Mouse (Mus musculus) neural tube, embryonic 14.5 days (tissue): Measurements from ENCODE around the gene Krt35. TPM values are rescaled to one million over a fixed set of nuclear protein-coding genes. Genes with fewer than 3 reads are reported as not detected.

Source experiments
- ATAC-seq: fragments of 200-750 bp; cut with Nextera tagmentation; 2 replicates; pipeline ENCODE4 v1.8.0; 2017; ENCODE audit warnings: low read depth, mild to moderate bottlenecking, moderate TSS enrichment, moderate library complexity
- H3K27ac ChIP-seq: fragments of 300-500 bp; sonication (generic); 2 replicates; pipeline ENCODE4 v1.5.1; 2014; ENCODE audit warnings: low read depth, mild to moderate bottlenecking, control low read depth, low read length, moderate library complexity, mixed read lengths
- H3K27me3 ChIP-seq: fragments of 300-500 bp; sonication (generic); 2 replicates; pipeline ENCODE4 v1.6.1; 2014; ENCODE audit warnings: low read length; ENCODE audit not compliant: control insufficient read depth, insufficient read depth
- H3K36me3 ChIP-seq: fragments of 300-500 bp; sonication (generic); 2 replicates; pipeline ENCODE4 v1.6.1; 2014; ENCODE audit warnings: low read length, mixed read lengths; ENCODE audit not compliant: control insufficient read depth, insufficient read depth
- H3K4me1 ChIP-seq: fragments of 300-500 bp; sonication (generic); 2 replicates; pipeline ENCODE4 v1.6.1; 2014; ENCODE audit warnings: low read length; ENCODE audit not compliant: control insufficient read depth, insufficient read depth
- H3K4me2 ChIP-seq: fragments of 300-500 bp; sonication (generic); 2 replicates; pipeline ENCODE4 v1.6.1; 2014; ENCODE audit warnings: mild to moderate bottlenecking, low read depth, low read length, control low read depth
- H3K4me3 ChIP-seq: fragments of 300-500 bp; sonication (generic); 2 replicates; pipeline ENCODE4 v1.5.1; 2014; ENCODE audit warnings: low read depth, low read length, control low read depth, mixed read lengths
- H3K9ac ChIP-seq: fragments of 300-500 bp; sonication (generic); replicated peaks from 2 replicates; pipeline ENCODE4 v1.6.1; 2014; ENCODE audit warnings: low read depth, mild to moderate bottlenecking, control low read depth, low read length, mixed read lengths
- H3K9me3 ChIP-seq: fragments of 300-500 bp; sonication (generic); 2 replicates; pipeline ENCODE4 v1.6.1; 2016; ENCODE audit warnings: low read length; ENCODE audit not compliant: control insufficient read depth
- WGBS: fragments of 180-500 bp; shearing (Covaris S2); extraction: QIAGEN DNeasy Blood & Tissue Kit; methylation state at CpG from one replicate; pipeline ENCODE4 v1.1.7; 2014; 5-methylcytosine and 5-hydroxymethylcytosine counted together
- polyA plus RNA-seq: library from polyadenylated mRNA; unstranded; fragments of >200 nt; fragmentation: Nextera tagmentation; extraction: Ambion mirVana; gene quantifications from 2 replicates; pipeline ENCODE4 v1.2.1, GENCODE M21; 2014

Gene Krt35
- polyA plus RNA-seq, 1 experiment from 2014 or later: not detected

DNA sequence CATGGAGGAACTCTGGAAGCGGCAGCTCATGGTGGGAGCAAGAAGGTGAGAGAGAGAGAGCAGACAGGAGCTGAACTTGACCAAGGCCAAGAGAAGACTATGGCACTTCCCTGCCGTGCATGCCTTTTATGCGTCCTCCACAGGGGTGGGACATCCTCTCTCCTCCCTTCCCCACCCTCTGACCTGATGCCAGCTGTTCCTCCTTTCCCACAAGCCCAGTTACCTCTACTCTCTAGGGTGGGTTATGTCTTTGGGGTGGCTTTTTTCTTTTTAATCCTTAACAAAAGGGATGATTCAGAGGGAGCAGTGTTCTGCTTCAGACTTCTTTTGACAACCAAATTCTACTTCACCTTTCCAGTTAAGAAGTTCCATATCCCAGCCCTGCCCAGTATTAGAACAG is 25.4 kb upstream of the Krt35 start, which contains the start of gene Krt13:
Gene Krt13, minus strand, starts transcription at position 101 of the 400 bp plus-strand sequence.
- ATAC-seq: no peak
- WGBS: 81% methylated on average over 3 of the region's 3 CpGs
- Histone ChIP-seq H3K9me3 (no peaks in the 10 kb centered on the region), H3K4me3 (no peak within 1 kb of the TSS), H3K4me1 (no peaks in the 10 kb centered on the region), H3K36me3 (no peaks in the 10 kb centered on the region), H3K27ac (no peak within 1 kb of the TSS), H3K9ac (no peak within 1 kb of the TSS), H3K27me3 (no peaks in the 10 kb centered on the region), H3K4me2 (no peak within 1 kb of the TSS)

GRCm38 (mm10) chr11:100120331-100120730 is 24.3 kb upstream of the Krt35 start:
- Histone ChIP-seq H3K9me3 (no peaks in the 10 kb centered on the region), H3K9ac (no peak overlapping the region), H3K4me2 (no peak overlapping the region), H3K4me1 (no peaks in the 10 kb centered on the region), H3K27me3 (no peaks in the 10 kb centered on the region), H3K27ac (no peak overlapping the region), H3K36me3 (no peaks in the 10 kb centered on the region), H3K4me3 (no peak overlapping the region)
- ATAC-seq: no peak
- WGBS: 88% methylated on average over 5 of the region's 5 CpGs

DNA sequence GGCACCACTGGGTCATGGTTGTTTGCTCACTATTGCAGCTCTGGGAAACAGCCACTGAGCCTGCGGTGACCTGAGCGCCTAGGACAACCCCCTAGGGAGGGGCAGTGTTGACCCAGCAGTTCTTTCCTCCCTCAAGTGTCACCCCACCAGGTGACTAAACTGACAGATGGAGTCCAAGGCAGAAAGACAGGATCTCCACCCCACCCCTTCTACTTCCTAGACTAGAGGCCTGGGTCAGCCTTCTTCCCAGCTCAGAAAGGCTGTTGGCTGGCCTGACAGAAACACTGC is 17.6 kb upstream of the Krt35 start:
- Histone ChIP-seq H3K9ac (no peak overlapping the region), H3K4me2 (no peak overlapping the region), H3K27ac (no peak overlapping the region), H3K4me3 (no peak overlapping the region), H3K36me3 (no peaks in the 10 kb centered on the region), H3K4me1 (no peaks in the 10 kb centered on the region), H3K27me3 (no peaks in the 10 kb centered on the region), H3K9me3 (no peaks in the 10 kb centered on the region)
- WGBS: 74% methylated on average over 2 of the region's 2 CpGs
- ATAC-seq: no peak

- ATAC-seq: no peak
- H3K4me2 ChIP-seq: no peak overlapping the region
- no peaks in the 10 kb centered on the region for H3K27me3 ChIP-seq
- no peak overlapping the region for H3K27ac ChIP-seq
- no peaks in the 10 kb centered on the region for H3K4me1 ChIP-seq
- H3K9me3 ChIP-seq: no peaks in the 10 kb centered on the region
- 80% methylated on average over 11 of the region's 11 CpGs for WGBS
- H3K9ac ChIP-seq: no peak overlapping the region
- H3K4me3 ChIP-seq: no peak overlapping the region
- no peaks in the 10 kb centered on the region for H3K36me3 ChIP-seq
Measured at GRCm38 (mm10) chr11:100112935-100113741, 17.1 kb upstream of the Krt35 start.

GRCm38 (mm10) chr11:100105576-100106122 is 9.6 kb upstream of the Krt35 start, which contains the start of gene Krt36:
TSS of gene Krt36 (minus strand) at chr11:100105626.
- no peaks in the 10 kb centered on the region for H3K27me3 ChIP-seq
- no peak within 1 kb of the TSS for H3K9ac ChIP-seq
- ATAC-seq: no peak
- no peak within 1 kb of the TSS for H3K27ac ChIP-seq
- H3K4me2 ChIP-seq: no peak within 1 kb of the TSS
- WGBS: 89% methylated on average over 6 of the region's 6 CpGs
- H3K4me1 ChIP-seq: no peaks in the 10 kb centered on the region
- H3K36me3 ChIP-seq: no peaks in the 10 kb centered on the region
- H3K9me3 ChIP-seq: no peaks in the 10 kb centered on the region
- no peak within 1 kb of the TSS for H3K4me3 ChIP-seq

GRCm38 (mm10) chr11:100102693-100103429 is 6.8 kb upstream of the Krt35 start:
- Histone ChIP-seq H3K4me1 (no peaks in the 10 kb centered on the region), H3K4me2 (no peak overlapping the region), H3K4me3 (no peak overlapping the region), H3K9me3 (no peaks in the 10 kb centered on the region), H3K9ac (no peak overlapping the region), H3K36me3 (no peaks in the 10 kb centered on the region), H3K27me3 (no peaks in the 10 kb centered on the region), H3K27ac (no peak overlapping the region)
- 70% methylated on average over 15 of the region's 15 CpGs for WGBS
- ATAC-seq: no peak

- ATAC-seq: no peak
- Histone ChIP-seq H3K4me3 (no peak overlapping the region), H3K9me3 (no peaks in the 10 kb centered on the region), H3K36me3 (no peaks in the 10 kb centered on the region), H3K27ac (no peak overlapping the region), H3K27me3 (no peaks in the 10 kb centered on the region), H3K9ac (no peak overlapping the region), H3K4me1 (no peaks in the 10 kb centered on the region), H3K4me2 (no peak overlapping the region)
- 87% methylated on average over 4 of the region's 4 CpGs for WGBS
Measured at GRCm38 (mm10) chr11:100100391-100100790, 4.3 kb upstream of the Krt35 start.

- H3K9me3 ChIP-seq: no peaks in the 10 kb centered on the region
- no peak overlapping the region for H3K27ac ChIP-seq
- H3K4me3 ChIP-seq: no peak overlapping the region
- no peaks in the 10 kb centered on the region for H3K27me3 ChIP-seq
- WGBS: 79% methylated on average over 9 of the region's 9 CpGs
- no peak for ATAC-seq
- H3K36me3 ChIP-seq: no peaks in the 10 kb centered on the region
- no peak overlapping the region for H3K9ac ChIP-seq
- H3K4me1 ChIP-seq: no peaks in the 10 kb centered on the region
- no peak overlapping the region for H3K4me2 ChIP-seq
Measured at GRCm38 (mm10) chr11:100097819-100098218, 1.8 kb upstream of the Krt35 start.

- no peak for ATAC-seq
- Histone ChIP-seq H3K4me1 (no peaks in the 10 kb centered on the region), H3K9ac (no peak overlapping the region), H3K27ac (no peak overlapping the region), H3K4me3 (no peak overlapping the region), H3K36me3 (no peaks in the 10 kb centered on the region), H3K4me2 (no peak overlapping the region), H3K27me3 (no peaks in the 10 kb centered on the region), H3K9me3 (no peaks in the 10 kb centered on the region)
- 76% methylated on average over 7 of the region's 7 CpGs for WGBS
Measured at GRCm38 (mm10) chr11:100088378-100089025, 7.5 kb downstream of the Krt35 start.
